Mouse (Mus musculus): ENCODE measurements around the gene Myo18b. TPM values are rescaled to one million over a fixed set of nuclear protein-coding genes. Genes with fewer than 3 reads are reported as not detected.

Gene Myo18b
- polyA plus RNA-seq, 1 experiment from 2014 or later, result 0.39 TPM

- H3K4me1 ChIP-seq (ENCODE audit: insufficient read depth, low read length), result no peaks in the 10 kb centered on the region
- no peaks in the 10 kb centered on the region for H3K27me3 ChIP-seq (ENCODE audit: insufficient read depth, low read length)
- H3K4me2 ChIP-seq (replicated peaks; ENCODE audit: low read depth, low read length), result no peak overlapping the region
- WGBS, result 77% methylated on average over 12 of the region's 12 CpGs
- no peaks in the 10 kb centered on the region for H3K36me3 ChIP-seq (ENCODE audit: insufficient read depth, low read length)
- H3K9me3 ChIP-seq (ENCODE audit: low read length), result no peaks in the 10 kb centered on the region
- no peak for ATAC-seq (ENCODE audit: low FRiP score, low TSS enrichment)
- no peak overlapping the region for H3K4me3 ChIP-seq (ENCODE audit: low read length)
- no peak overlapping the region for H3K27ac ChIP-seq (ENCODE audit: low read length)
- H3K9ac ChIP-seq (replicated peaks; ENCODE audit: low read length), result no peak overlapping the region
Measured at GRCm38 (mm10) chr5:112740651-112741050, 155.5 kb downstream of the Myo18b start.

DNA sequence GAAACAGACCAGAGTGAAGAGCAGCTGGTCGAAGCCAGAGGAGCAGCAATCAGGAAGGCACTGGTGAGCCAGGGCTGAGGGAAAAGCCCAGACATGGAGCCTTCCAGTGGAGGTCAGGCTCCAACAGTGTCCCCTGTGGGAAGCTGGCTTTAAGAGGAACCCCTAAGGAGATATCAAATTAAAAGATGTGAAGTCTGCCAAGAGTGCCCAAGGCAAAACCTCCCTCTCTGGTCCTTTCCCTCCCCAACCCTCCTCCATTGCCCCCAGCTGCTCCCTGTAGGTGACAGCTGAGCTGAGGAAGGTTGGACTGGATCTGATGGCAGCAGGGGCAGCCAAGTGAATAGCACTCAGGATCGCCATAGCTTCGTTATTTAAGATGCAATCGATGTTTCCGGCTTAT lies 161.1 kb downstream of the Myo18b start:
- no peaks in the 10 kb centered on the region for H3K4me1 ChIP-seq (ENCODE audit: insufficient read depth, low read length)
- H3K4me2 ChIP-seq (replicated peaks; ENCODE audit: low read depth, low read length), result no peak overlapping the region
- H3K27ac ChIP-seq (ENCODE audit: low read length), result no peak overlapping the region
- no peak overlapping the region for H3K4me3 ChIP-seq (ENCODE audit: low read length)
- no peaks in the 10 kb centered on the region for H3K9me3 ChIP-seq (ENCODE audit: low read length)
- WGBS, result 73% methylated on average over 5 of the region's 5 CpGs
- no peaks in the 10 kb centered on the region for H3K36me3 ChIP-seq (ENCODE audit: insufficient read depth, low read length)
- no peak for ATAC-seq (ENCODE audit: low FRiP score, low TSS enrichment)
- no peaks in the 10 kb centered on the region for H3K27me3 ChIP-seq (ENCODE audit: insufficient read depth, low read length)
- no peak overlapping the region for H3K9ac ChIP-seq (replicated peaks; ENCODE audit: low read length)

GRCm38 (mm10) chr5:112730604-112731003 lies 165.6 kb downstream of the Myo18b start:
- H3K4me1 ChIP-seq (ENCODE audit: insufficient read depth, low read length), result no peaks in the 10 kb centered on the region
- no peaks in the 10 kb centered on the region for H3K9me3 ChIP-seq (ENCODE audit: low read length)
- H3K27ac ChIP-seq (ENCODE audit: low read length), result no peak overlapping the region
- no peak overlapping the region for H3K4me2 ChIP-seq (replicated peaks; ENCODE audit: low read depth, low read length)
- ATAC-seq (ENCODE audit: low FRiP score, low TSS enrichment), result no peak
- H3K36me3 ChIP-seq (ENCODE audit: insufficient read depth, low read length), result no peaks in the 10 kb centered on the region
- H3K9ac ChIP-seq (replicated peaks; ENCODE audit: low read length), result no peak overlapping the region
- WGBS, result 11% methylated on average over 10 of the region's 10 CpGs
- H3K27me3 ChIP-seq (ENCODE audit: insufficient read depth, low read length), result no peaks in the 10 kb centered on the region
- H3K4me3 ChIP-seq (ENCODE audit: low read length), result no peak overlapping the region

- Histone ChIP-seq H3K9me3 (ENCODE audit: low read length) (no peaks in the 10 kb centered on the region), H3K27me3 (ENCODE audit: insufficient read depth, low read length) (no peaks in the 10 kb centered on the region), H3K9ac (replicated peaks; ENCODE audit: low read length) (no peak overlapping the region), H3K4me3 (ENCODE audit: low read length) (no peak overlapping the region), H3K4me2 (replicated peaks; ENCODE audit: low read depth, low read length) (no peak overlapping the region), H3K36me3 (ENCODE audit: insufficient read depth, low read length) (no peaks in the 10 kb centered on the region), H3K27ac (ENCODE audit: low read length) (no peak overlapping the region), H3K4me1 (ENCODE audit: insufficient read depth, low read length) (no peaks in the 10 kb centered on the region)
- WGBS, result 63% methylated on average over 6 of the region's 6 CpGs
- no peak for ATAC-seq (ENCODE audit: low FRiP score, low TSS enrichment)
Measured at GRCm38 (mm10) chr5:112728432-112728831, 167.7 kb downstream of the Myo18b start.

DNA sequence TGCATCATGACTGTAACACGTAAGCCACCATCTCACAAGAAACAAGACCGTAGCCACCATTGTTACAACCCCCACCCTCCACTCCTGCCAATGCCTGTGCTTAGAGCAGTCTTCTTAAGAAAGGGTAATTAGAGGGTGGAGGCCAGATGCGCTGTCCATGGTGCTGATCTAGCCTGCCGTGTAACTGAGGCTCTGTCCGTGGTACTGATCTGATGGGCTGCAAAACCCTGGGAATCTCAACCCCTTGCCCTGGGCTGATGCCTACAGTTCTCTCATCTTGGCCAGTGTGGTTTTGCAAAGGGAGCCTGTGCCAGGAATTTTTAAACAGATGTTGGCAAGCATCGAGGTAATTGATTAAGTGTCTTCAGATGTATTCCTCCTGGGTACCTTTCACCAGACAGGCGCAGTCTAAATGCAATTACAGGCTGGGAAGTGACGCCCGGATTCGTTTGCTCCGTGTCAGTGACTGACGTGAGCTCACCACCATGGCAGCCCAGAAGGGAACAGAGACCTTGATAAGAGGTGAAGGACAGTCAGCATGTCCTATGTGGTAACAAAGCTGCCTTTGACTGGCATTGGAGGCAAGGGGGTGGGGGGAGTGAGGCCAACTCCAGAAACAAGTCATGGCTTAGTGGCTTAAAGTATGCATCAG lies 177.4 kb downstream of the Myo18b start:
- H3K4me1 ChIP-seq (ENCODE audit: insufficient read depth, low read length), result no peaks in the 10 kb centered on the region
- no peak overlapping the region for H3K4me3 ChIP-seq (ENCODE audit: low read length)
- H3K36me3 ChIP-seq (ENCODE audit: insufficient read depth, low read length), result no peaks in the 10 kb centered on the region
- WGBS, result 45% methylated on average over 12 of the region's 12 CpGs
- ATAC-seq (ENCODE audit: low FRiP score, low TSS enrichment), result 0 out of 2 replicates have a peak, but pooled peaks have one; percentile 49
- H3K27ac ChIP-seq (ENCODE audit: low read length), result no peak overlapping the region
- H3K27me3 ChIP-seq (ENCODE audit: insufficient read depth, low read length), result no peaks in the 10 kb centered on the region
- no peaks in the 10 kb centered on the region for H3K9me3 ChIP-seq (ENCODE audit: low read length)
- no peak overlapping the region for H3K4me2 ChIP-seq (replicated peaks; ENCODE audit: low read depth, low read length)
- no peak overlapping the region for H3K9ac ChIP-seq (replicated peaks; ENCODE audit: low read length)

GRCm38 (mm10) chr5:112714679-112715446 lies 181.3 kb downstream of the Myo18b start:
- no peaks in the 10 kb centered on the region for H3K36me3 ChIP-seq (ENCODE audit: insufficient read depth, low read length)
- no peak for ATAC-seq (ENCODE audit: low FRiP score, low TSS enrichment)
- H3K9ac ChIP-seq (replicated peaks; ENCODE audit: low read length), result no peak overlapping the region
- no peak overlapping the region for H3K27ac ChIP-seq (ENCODE audit: low read length)
- 25% methylated on average over 8 of the region's 8 CpGs for WGBS
- H3K27me3 ChIP-seq (ENCODE audit: insufficient read depth, low read length), result no peaks in the 10 kb centered on the region
- H3K9me3 ChIP-seq (ENCODE audit: low read length), result no peaks in the 10 kb centered on the region
- H3K4me2 ChIP-seq (replicated peaks; ENCODE audit: low read depth, low read length), result no peak overlapping the region
- H3K4me1 ChIP-seq (ENCODE audit: insufficient read depth, low read length), result no peaks in the 10 kb centered on the region
- H3K4me3 ChIP-seq (ENCODE audit: low read length), result no peak overlapping the region

DNA sequence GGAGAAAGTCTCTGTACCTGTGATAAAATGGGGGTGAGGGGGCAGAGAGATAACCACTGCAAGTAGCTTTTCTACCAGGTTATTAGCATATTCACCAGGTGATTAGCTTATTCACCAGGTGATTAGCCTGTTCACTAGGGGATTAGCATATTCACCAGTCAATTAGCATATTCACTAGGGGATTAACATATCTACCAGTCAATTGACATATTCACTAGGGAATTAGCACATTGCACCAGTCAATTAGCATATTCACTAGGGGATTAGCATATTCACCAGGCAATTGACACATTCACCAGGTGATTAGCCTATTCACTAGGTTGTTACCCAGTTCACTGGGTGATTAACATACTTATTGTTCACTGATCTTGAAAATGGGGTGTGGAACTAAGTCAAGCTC lies 186.3 kb downstream of the Myo18b start:
- no peak overlapping the region for H3K4me3 ChIP-seq (ENCODE audit: low read length)
- no peak for ATAC-seq (ENCODE audit: low FRiP score, low TSS enrichment)

DNA sequence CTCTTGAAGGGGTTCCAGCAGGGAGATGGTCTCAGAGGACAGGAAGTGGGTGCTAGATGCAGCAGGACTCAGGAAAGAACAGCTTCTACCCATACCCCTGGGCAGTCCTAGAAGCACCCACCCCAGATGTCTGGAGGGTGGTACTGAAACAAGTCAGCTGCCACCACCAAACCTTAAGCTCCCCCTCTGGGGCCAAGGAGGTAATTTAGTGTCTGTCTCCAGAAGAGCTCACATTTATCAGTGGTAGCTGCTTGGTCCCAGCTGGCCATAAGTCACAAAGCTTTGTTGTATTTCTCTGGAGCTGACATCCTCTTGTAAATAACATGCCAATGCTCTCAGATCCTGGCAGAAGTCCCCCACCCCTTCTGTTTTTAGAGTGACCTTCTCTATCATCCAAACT lies 187.7 kb downstream of the Myo18b start:
- Histone ChIP-seq H3K4me1 (ENCODE audit: insufficient read depth, low read length) (no peaks in the 10 kb centered on the region), H3K27me3 (ENCODE audit: insufficient read depth, low read length) (no peaks in the 10 kb centered on the region)
- no peak for ATAC-seq (ENCODE audit: low FRiP score, low TSS enrichment)

More for the DNA sequence above, 186.3 kb downstream of the Myo18b start:
- H3K4me1 ChIP-seq (ENCODE audit: insufficient read depth, low read length), result no peaks in the 10 kb centered on the region
- H3K27ac ChIP-seq (ENCODE audit: low read length), result no peak overlapping the region
- H3K4me2 ChIP-seq (replicated peaks; ENCODE audit: low read depth, low read length), result no peak overlapping the region
- no peaks in the 10 kb centered on the region for H3K9me3 ChIP-seq (ENCODE audit: low read length)
- H3K9ac ChIP-seq (replicated peaks; ENCODE audit: low read length), result no peak overlapping the region
- H3K27me3 ChIP-seq (ENCODE audit: insufficient read depth, low read length), result no peaks in the 10 kb centered on the region
- no peaks in the 10 kb centered on the region for H3K36me3 ChIP-seq (ENCODE audit: insufficient read depth, low read length)

DNA sequence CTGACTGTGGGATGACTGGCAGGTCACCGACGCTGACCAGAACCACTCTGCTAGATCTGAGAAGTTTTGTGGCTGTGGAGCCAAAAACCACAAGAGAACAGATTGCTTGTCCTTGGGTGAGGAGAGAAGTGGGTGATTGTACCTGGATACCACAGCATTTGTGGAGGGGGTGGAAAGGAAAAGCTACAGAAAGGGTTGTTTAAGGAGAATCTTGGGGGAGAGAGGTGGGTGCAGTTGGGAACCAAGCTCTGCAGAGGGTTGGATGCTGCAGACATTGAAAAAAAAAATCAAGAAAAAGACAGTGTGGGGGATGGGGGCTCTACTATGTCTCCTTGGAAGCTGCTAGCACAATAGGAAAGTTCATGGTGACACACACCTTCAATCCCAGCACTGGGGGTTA lies 188.7 kb downstream of the Myo18b start:
- Histone ChIP-seq H3K9ac (replicated peaks; ENCODE audit: low read length) (no peak overlapping the region), H3K27me3 (ENCODE audit: insufficient read depth, low read length) (peaks cover 3% of the 10 kb centered on the region; the same call in 1 of the 2 replicates), H3K36me3 (ENCODE audit: insufficient read depth, low read length) (no peaks in the 10 kb centered on the region), H3K4me3 (ENCODE audit: low read length) (no peak overlapping the region), H3K4me1 (ENCODE audit: insufficient read depth, low read length) (no peaks in the 10 kb centered on the region), H3K27ac (ENCODE audit: low read length) (no peak overlapping the region), H3K4me2 (replicated peaks; ENCODE audit: low read depth, low read length) (no peak overlapping the region), H3K9me3 (ENCODE audit: low read length) (no peaks in the 10 kb centered on the region)
- ATAC-seq (ENCODE audit: low FRiP score, low TSS enrichment), result no peak
- WGBS, result 88% methylated on average over 2 of the region's 2 CpGs

More for the DNA sequence above, 187.7 kb downstream of the Myo18b start:
- H3K9ac ChIP-seq (replicated peaks; ENCODE audit: low read length), result no peak overlapping the region
- H3K36me3 ChIP-seq (ENCODE audit: insufficient read depth, low read length), result no peaks in the 10 kb centered on the region
- no peak overlapping the region for H3K27ac ChIP-seq (ENCODE audit: low read length)
- no peak overlapping the region for H3K4me2 ChIP-seq (replicated peaks; ENCODE audit: low read depth, low read length)
- no peak overlapping the region for H3K4me3 ChIP-seq (ENCODE audit: low read length)
- no peaks in the 10 kb centered on the region for H3K9me3 ChIP-seq (ENCODE audit: low read length)

- H3K4me3 ChIP-seq (ENCODE audit: low read length), result no peak overlapping the region
- H3K9me3 ChIP-seq (ENCODE audit: low read length), result no peaks in the 10 kb centered on the region
- H3K36me3 ChIP-seq (ENCODE audit: insufficient read depth, low read length), result no peaks in the 10 kb centered on the region
- H3K4me2 ChIP-seq (replicated peaks; ENCODE audit: low read depth, low read length), result no peak overlapping the region
- H3K9ac ChIP-seq (replicated peaks; ENCODE audit: low read length), result no peak overlapping the region
- WGBS, result 42% methylated on average over 3 of the region's 3 CpGs
- H3K4me1 ChIP-seq (ENCODE audit: insufficient read depth, low read length), result no peaks in the 10 kb centered on the region
- H3K27me3 ChIP-seq (ENCODE audit: insufficient read depth, low read length), result peaks cover 3% of the 10 kb centered on the region; the same call in 1 of the 2 replicates
- ATAC-seq (ENCODE audit: low FRiP score, low TSS enrichment), result no peak
- H3K27ac ChIP-seq (ENCODE audit: low read length), result no peak overlapping the region
Measured at GRCm38 (mm10) chr5:112700794-112701193, 195.4 kb downstream of the Myo18b start.
